Mouse (Mus musculus): Measurements from ENCODE around the gene Piwil1. TPM values are rescaled to one million over a fixed set of nuclear protein-coding genes. Genes with fewer than 3 reads are reported as not detected.

Piwil1 gene
- polyA plus RNA-seq (2015; fragmentation: Illumina TruSeq; extraction: RNeasy Lipid Tissue Mini Kit (QIAGEN cat#74804); ENCODE audit: insufficient read depth, low replicate concordance), result not detected

GRCm38 (mm10) chr5:128702224-128702623, at the start of gene Piwil1:
Gene Piwil1, plus strand, starts transcription at chr5:128702524.

Other genes with a start within 250 kb of the Piwil1 start
- gene Fzd10, start 101.7 kb upstream of the Piwil1 start, polyA plus RNA-seq (2015; fragmentation: Illumina TruSeq; extraction: RNeasy Lipid Tissue Mini Kit (QIAGEN cat#74804); ENCODE audit: insufficient read depth, low replicate concordance), result 0.19 TPM